Mouse (Mus musculus): ENCODE data around the gene Taf7l. TPM values are rescaled to one million over a fixed set of nuclear protein-coding genes. Genes with fewer than 3 reads are reported as not detected.

Taf7l gene
- polyA plus RNA-seq, 1 experiment from 2014 or later, result not detected

- no peak overlapping the region for H3K9ac ChIP-seq (ENCODE audit: low read length)
- no peak overlapping the region for H3K4me2 ChIP-seq
- no peaks in the 10 kb centered on the region for H3K36me3 ChIP-seq (ENCODE audit: control insufficient read depth, insufficient read depth, low read length)
- H3K27me3 ChIP-seq (ENCODE audit: control insufficient read depth, insufficient read depth, low read length), result no peaks in the 10 kb centered on the region; the same call in 1 of the 2 replicates
- H3K9me3 ChIP-seq (ENCODE audit: control insufficient read depth, low read length), result no peaks in the 10 kb centered on the region
- ATAC-seq (ENCODE audit: low FRiP score) (no peak), DNase-seq (ENCODE audit: low spot score, missing footprints) (no peak)
- no peak overlapping the region for H3K4me3 ChIP-seq (ENCODE audit: low read depth, low read length)
- no peaks in the 10 kb centered on the region for H3K4me1 ChIP-seq (ENCODE audit: control insufficient read depth, insufficient read depth, low read length)
- H3K27ac ChIP-seq (ENCODE audit: low read depth, low read length), result no peak overlapping the region
- WGBS, result 66% methylated on average over 6 of the region's 6 CpGs
Observed at GRCm38 (mm10) chrX:134426819-134427218, 49.5 kb downstream of the Taf7l start.

DNA sequence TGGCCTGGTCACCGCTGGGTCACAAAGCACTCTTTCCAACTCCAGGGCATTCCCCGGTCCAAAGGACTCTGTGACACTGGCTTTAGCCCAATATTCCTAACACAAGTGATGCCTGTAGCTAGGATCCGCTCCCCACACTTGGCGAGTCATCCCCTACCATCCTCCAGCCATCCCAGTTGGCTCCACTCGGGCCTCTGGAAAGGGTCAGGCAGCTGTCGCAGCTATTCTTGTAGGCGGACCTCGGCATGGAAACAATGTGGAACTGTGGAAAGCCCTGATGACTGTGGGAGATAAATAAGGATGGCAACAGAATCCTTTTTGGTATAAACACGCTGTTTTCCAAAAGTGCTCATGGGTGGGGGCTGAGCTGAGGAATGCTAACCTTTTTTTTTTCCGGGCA lies 50.5 kb downstream of the Taf7l start:
- H3K9me3 ChIP-seq (ENCODE audit: control insufficient read depth, low read length), result no peaks in the 10 kb centered on the region
- no peaks in the 10 kb centered on the region for H3K4me1 ChIP-seq (ENCODE audit: control insufficient read depth, insufficient read depth, low read length)
- WGBS, result 81% methylated on average over 10 of the region's 10 CpGs
- no peak overlapping the region for H3K4me2 ChIP-seq
- no peak overlapping the region for H3K9ac ChIP-seq (ENCODE audit: low read length)
- H3K27ac ChIP-seq (ENCODE audit: low read depth, low read length), result no peak overlapping the region
- no peak overlapping the region for H3K4me3 ChIP-seq (ENCODE audit: low read depth, low read length)
- H3K36me3 ChIP-seq (ENCODE audit: control insufficient read depth, insufficient read depth, low read length), result no peaks in the 10 kb centered on the region
- no peak for DNase-seq (ENCODE audit: low spot score, missing footprints)
- no peaks in the 10 kb centered on the region; the same call in 1 of the 2 replicates for H3K27me3 ChIP-seq (ENCODE audit: control insufficient read depth, insufficient read depth, low read length)
- no peak for ATAC-seq (ENCODE audit: low FRiP score)

- Histone ChIP-seq H3K27me3 (ENCODE audit: control insufficient read depth, insufficient read depth, low read length) (no peaks in the 10 kb centered on the region), H3K9ac (ENCODE audit: low read length) (no peak overlapping the region), H3K36me3 (ENCODE audit: control insufficient read depth, insufficient read depth, low read length) (no peaks in the 10 kb centered on the region), H3K27ac (ENCODE audit: low read depth, low read length) (no peak overlapping the region), H3K4me3 (ENCODE audit: low read depth, low read length) (no peak overlapping the region), H3K9me3 (ENCODE audit: control insufficient read depth, low read length) (no peaks in the 10 kb centered on the region), H3K4me1 (ENCODE audit: control insufficient read depth, insufficient read depth, low read length) (no peaks in the 10 kb centered on the region), H3K4me2 (no peak overlapping the region)
- no peak for DNase-seq (ENCODE audit: low spot score, missing footprints)
- no peak for ATAC-seq (ENCODE audit: low FRiP score)
- 96% methylated on average over 5 of the region's 5 CpGs for WGBS
Observed at GRCm38 (mm10) chrX:134424263-134424662, 52.0 kb downstream of the Taf7l start.

GRCm38 (mm10) chrX:134420097-134420496 lies 56.2 kb downstream of the Taf7l start:
- DNase-seq (ENCODE audit: low spot score, missing footprints), result no peak
- 88% methylated on average over 5 of the region's 5 CpGs for WGBS
- no peak overlapping the region for H3K4me3 ChIP-seq (ENCODE audit: low read depth, low read length)

DNA sequence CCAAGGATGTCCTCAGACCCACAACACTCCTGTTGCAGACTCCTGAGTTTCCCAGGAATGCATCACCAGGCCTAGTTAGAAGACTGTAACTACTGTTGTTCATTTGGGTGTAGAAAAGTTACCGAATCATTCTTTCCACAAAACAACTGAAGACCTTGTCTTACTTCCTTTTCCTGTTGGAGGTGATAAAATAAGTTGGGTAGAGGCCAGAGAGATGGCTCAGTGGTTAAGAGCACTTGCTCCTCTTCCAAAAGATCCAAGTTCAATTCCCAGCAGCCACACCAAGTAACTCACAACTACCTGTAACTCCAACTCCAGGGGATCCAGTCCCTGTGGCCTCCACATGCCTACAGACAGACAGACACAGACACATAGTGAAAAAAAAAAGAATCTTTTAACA lies 64.2 kb downstream of the Taf7l start:
- H3K27me3 ChIP-seq (ENCODE audit: control insufficient read depth, insufficient read depth, low read length), result no peaks in the 10 kb centered on the region
- no peak for DNase-seq (ENCODE audit: low spot score, missing footprints)
- WGBS, result 83% methylated on average over 1 of the region's 1 CpGs

More at GRCm38 (mm10) chrX:134420097-134420496, 56.2 kb downstream of the Taf7l start:
- Histone ChIP-seq H3K4me2 (no peak overlapping the region), H3K9ac (ENCODE audit: low read length) (no peak overlapping the region), H3K27me3 (ENCODE audit: control insufficient read depth, insufficient read depth, low read length) (no peaks in the 10 kb centered on the region), H3K27ac (ENCODE audit: low read depth, low read length) (no peak overlapping the region), H3K9me3 (ENCODE audit: control insufficient read depth, low read length) (no peaks in the 10 kb centered on the region), H3K36me3 (ENCODE audit: control insufficient read depth, insufficient read depth, low read length) (no peaks in the 10 kb centered on the region), H3K4me1 (ENCODE audit: control insufficient read depth, insufficient read depth, low read length) (no peaks in the 10 kb centered on the region)
- no peak for ATAC-seq (ENCODE audit: low FRiP score)

More for the DNA sequence above, 64.2 kb downstream of the Taf7l start:
- Histone ChIP-seq H3K27ac (ENCODE audit: low read depth, low read length) (no peak overlapping the region), H3K9ac (ENCODE audit: low read length) (no peak overlapping the region), H3K4me2 (no peak overlapping the region), H3K4me1 (ENCODE audit: control insufficient read depth, insufficient read depth, low read length) (no peaks in the 10 kb centered on the region), H3K4me3 (ENCODE audit: low read depth, low read length) (no peak overlapping the region), H3K36me3 (ENCODE audit: control insufficient read depth, insufficient read depth, low read length) (no peaks in the 10 kb centered on the region), H3K9me3 (ENCODE audit: control insufficient read depth, low read length) (no peaks in the 10 kb centered on the region)
- ATAC-seq (ENCODE audit: low FRiP score), result no peak

Other genes starting within 250 kb of the Taf7l start
- 7.8 and 9.4 TPM in 2 replicates for gene Trmt2b, start 199.5 kb downstream of the Taf7l start, polyA plus RNA-seq (2014; fragmentation: Nextera tagmentation; extraction: Ambion mirVana)
- gene Tmem35a, start 181.3 kb downstream of the Taf7l start, polyA plus RNA-seq (2014; fragmentation: Nextera tagmentation; extraction: Ambion mirVana), result 27.7 and 31.2 TPM in 2 replicates
- 27.7 and 31.9 TPM in 2 replicates for gene Cenpi, start 168.4 kb downstream of the Taf7l start, polyA plus RNA-seq (2014; fragmentation: Nextera tagmentation; extraction: Ambion mirVana)
- 8.8 and 9.3 TPM in 2 replicates for gene Drp2, start 71.9 kb downstream of the Taf7l start, polyA plus RNA-seq (2014; fragmentation: Nextera tagmentation; extraction: Ambion mirVana)
- 71.6 and 79.4 TPM in 2 replicates for gene Timm8a1, start 65.4 kb upstream of the Taf7l start, polyA plus RNA-seq (2014; fragmentation: Nextera tagmentation; extraction: Ambion mirVana)
- gene Btk, start 107.1 kb upstream of the Taf7l start, polyA plus RNA-seq (2014; fragmentation: Nextera tagmentation; extraction: Ambion mirVana), result 0.92 and 2.1 TPM in 2 replicates
- 292 and 298 TPM in 2 replicates for gene Rpl36a, start 109.2 kb upstream of the Taf7l start, polyA plus RNA-seq (2014; fragmentation: Nextera tagmentation; extraction: Ambion mirVana)
- gene Gla, start 124.6 kb upstream of the Taf7l start, polyA plus RNA-seq (2014; fragmentation: Nextera tagmentation; extraction: Ambion mirVana), result 3.5 and 4.7 TPM in 2 replicates
- gene Hnrnph2, start 124.7 kb upstream of the Taf7l start, polyA plus RNA-seq (2014; fragmentation: Nextera tagmentation; extraction: Ambion mirVana), result 179 and 184 TPM in 2 replicates
- gene Armcx4, start 210.0 kb upstream of the Taf7l start, polyA plus RNA-seq (2014; fragmentation: Nextera tagmentation; extraction: Ambion mirVana), result 6.9 and 7.6 TPM in 2 replicates
- gene Armcx1, start 241.5 kb upstream of the Taf7l start, polyA plus RNA-seq (2014; fragmentation: Nextera tagmentation; extraction: Ambion mirVana), result 48.2 and 50.0 TPM in 2 replicates

Data from midbrain, embryonic 11.5 days (tissue).